In genomic region chr10:54035586-54035985, GRCm38 (mm10) we compare ENCODE assay signal across 32 mouse cellular contexts. TPM values are rescaled to one million over a fixed set of nuclear protein-coding genes. Genes with fewer than 3 reads are reported as not detected.
A peak's percentile ranks its signal among the peaks of the same experiment; 100 is the strongest.
DNase-seq lines count a peak whose midpoint lies in the region; ATAC-seq and TF ChIP-seq lines count a peak whose summit lies in the region.
"Had no signal": no experiment of that assay in that cellular context is flagged by ENCODE, and none has a peak within 500 bp of the region (broad histone marks: within the 10 kb centered on the region; RNA-seq: fewer than 3 reads in every experiment).

No protein-coding gene starts in this region.

- 81% methylated on average over 1 of the region's 1 CpGs for WGBS in heart, embryonic 12.5 days
- WGBS in liver, embryonic 16.5 days (ENCODE audit: insufficient replicate concordance), result 53% methylated on average over 1 of the region's 1 CpGs
- WGBS in kidney, embryonic 16.5 days, result 94% methylated on average over 1 of the region's 1 CpGs

- TF ChIP-seq CTCF in MEL (IDR thresholded peaks at IDR 0.05 in 2 of 3, conservative IDR thresholded peaks at IDR 0.05 in 1 of 3; ENCODE audit: control insufficient read depth in 1 of 3, insufficient read depth in 1 of 3, low read depth in 2 of 3, low read length in 3 of 3, poor library complexity in 1 of 3, severe bottlenecking in 1 of 3), result no peak

- no peak overlapping the region for H3K27ac ChIP-seq in heart, embryonic 12.5 days (ENCODE audit: poor library complexity, severe bottlenecking)
- H3K27ac ChIP-seq in MEL (ENCODE audit: control insufficient read depth, low read depth, low read length), result peak overlapping the region; percentile 23
- peak overlapping the region; percentile 47 for H3K27ac ChIP-seq in liver, embryonic 16.5 days (ENCODE audit: low read length)
- no peak overlapping the region for H3K27ac ChIP-seq in kidney, embryonic 16.5 days (ENCODE audit: low read length)
- H3K27ac ChIP-seq: embryonic facial prominence, embryonic 12.5 days; forebrain, embryonic 15.5 days; hindbrain, embryonic 10.5 days; hindbrain, embryonic 15.5 days; kidney, postnatal 0 days; limb, embryonic 13.5 days; neural tube, embryonic 12.5 days had no signal

- no peak for TF ChIP-seq RAD21 in MEL (IDR thresholded peaks at IDR 0.05; ENCODE audit: low read depth, low read length)

- no peak for TF ChIP-seq POLR2A in MEL (IDR thresholded peaks at IDR 0.05; ENCODE audit: control insufficient read depth in 1 of 2, insufficient read depth in 1 of 2, low read depth in 1 of 2, low read length in 2 of 2, poor library complexity in 1 of 2)

- H3K36me3 ChIP-seq in heart, embryonic 12.5 days, result no peaks in the 10 kb centered on the region
- H3K36me3 ChIP-seq in MEL (ENCODE audit: control insufficient read depth in 1 of 2, insufficient read depth in 2 of 2, low read length in 2 of 2), result peaks cover 0 to 56% of the 10 kb centered on the region in 2 experiments; a peak in 2 of 4 replicates
- peaks cover 3% of the 10 kb centered on the region for H3K36me3 ChIP-seq in liver, embryonic 16.5 days (ENCODE audit: control insufficient read depth, insufficient read depth)
- H3K36me3 ChIP-seq in kidney, embryonic 16.5 days (ENCODE audit: insufficient read depth, low read length), result no peaks in the 10 kb centered on the region
- H3K36me3 ChIP-seq: embryonic facial prominence, embryonic 12.5 days; forebrain, embryonic 15.5 days; G1E; hindbrain, embryonic 10.5 days; hindbrain, embryonic 15.5 days; limb, embryonic 13.5 days; neural tube, embryonic 12.5 days had no signal

- H3K9me3 ChIP-seq in heart, embryonic 12.5 days (replicated peaks), result no peaks in the 10 kb centered on the region
- no peaks in the 10 kb centered on the region for H3K9me3 ChIP-seq in MEL (replicated peaks; ENCODE audit: insufficient read depth, low read length)
- no peaks in the 10 kb centered on the region for H3K9me3 ChIP-seq in liver, embryonic 16.5 days (replicated peaks; ENCODE audit: control insufficient read depth, low read length)
- no peaks in the 10 kb centered on the region for H3K9me3 ChIP-seq in kidney, embryonic 16.5 days (ENCODE audit: low read length)
- H3K9me3 ChIP-seq: embryonic facial prominence, embryonic 12.5 days; forebrain, embryonic 15.5 days; hindbrain, embryonic 10.5 days; hindbrain, embryonic 15.5 days; limb, embryonic 13.5 days; neural tube, embryonic 12.5 days had no signal

- 0 out of 4 replicates have a peak, but pooled peaks of 1 of the 2 experiments have one; percentile 3 for TF ChIP-seq EP300 in MEL (IDR thresholded peaks at IDR 0.05; ENCODE audit: low read depth in 1 of 2, low read length in 2 of 2)

- no peaks in the 10 kb centered on the region for H3K27me3 ChIP-seq in heart, embryonic 12.5 days (replicated peaks)
- no peaks in the 10 kb centered on the region for H3K27me3 ChIP-seq in MEL (ENCODE audit: control insufficient read depth in 1 of 2, insufficient read depth in 2 of 2, low read length in 2 of 2)
- H3K27me3 ChIP-seq in liver, embryonic 16.5 days (ENCODE audit: control insufficient read depth, insufficient read depth, low read depth, low read length), result no peaks in the 10 kb centered on the region
- no peaks in the 10 kb centered on the region for H3K27me3 ChIP-seq in kidney, embryonic 16.5 days (ENCODE audit: insufficient read depth, low read length)
- H3K27me3 ChIP-seq: embryonic facial prominence, embryonic 12.5 days; forebrain, embryonic 15.5 days; hindbrain, embryonic 15.5 days; limb, embryonic 13.5 days; neural tube, embryonic 12.5 days; Patski had no signal

- peak; percentile 84 for DNase-seq in heart, adult 11 months
- DNase-seq in thymus, postnatal 14 days, result peak; percentile 32
- DNase-seq in thymus, adult 18-20 months, result no peak
- DNase-seq in MEL (ENCODE audit: low read depth, low spot score), result peak; percentile 62
- DNase-seq in lung, postnatal 14 days, result no peak
- DNase-seq: adrenal gland, postnatal 10 days; cerebellum, adult 8-10 months; cerebellum, postnatal 25 days; embryo, embryonic 11 days; gastrocnemius, postnatal 36 days; heart, postnatal 14 days; kidney, adult 2 months; kidney, postnatal 4 days; lung, adult 2 months; lung, postnatal 10 days; right cerebral cortex, adult 18-20 months; spleen, adult 18-20 months had no signal

- no peak for ATAC-seq in heart, embryonic 12.5 days (ENCODE audit: insufficient number of reproducible peaks, low FRiP score)
- ATAC-seq in liver, embryonic 16.5 days (ENCODE audit: low read depth), result no peak
- ATAC-seq in kidney, embryonic 16.5 days (ENCODE audit: low FRiP score, low TSS enrichment), result no peak
- ATAC-seq: forebrain, embryonic 15.5 days; inflammation-experienced regulatory T-cells, adult 6 months; midbrain, embryonic 16.5 days; Patski had no signal

- H3K9ac ChIP-seq in heart, embryonic 12.5 days, result no peak overlapping the region
- no peak overlapping the region for H3K9ac ChIP-seq in MEL (ENCODE audit: control insufficient read depth, low read depth, low read length, poor library complexity, severe bottlenecking)
- H3K9ac ChIP-seq in liver, embryonic 16.5 days (ENCODE audit: low read depth, low read length), result peak overlapping the region; percentile 4
- no peak overlapping the region for H3K9ac ChIP-seq in kidney, embryonic 16.5 days (replicated peaks; ENCODE audit: low read length)
- H3K9ac ChIP-seq: embryonic facial prominence, embryonic 12.5 days; forebrain, embryonic 15.5 days; hindbrain, embryonic 15.5 days; limb, embryonic 13.5 days; neural tube, embryonic 12.5 days had no signal

- peaks cover 35% of the 10 kb centered on the region for H3K4me1 ChIP-seq in heart, embryonic 12.5 days (replicated peaks)
- peaks cover 30 to 47% of the 10 kb centered on the region in 2 experiments for H3K4me1 ChIP-seq in MEL (ENCODE audit: control insufficient read depth in 1 of 2, insufficient read depth in 2 of 2, low read length in 2 of 2)
- peaks cover 56% of the 10 kb centered on the region for H3K4me1 ChIP-seq in liver, embryonic 16.5 days (ENCODE audit: control insufficient read depth, low read depth, low read length)
- H3K4me1 ChIP-seq in kidney, embryonic 16.5 days (ENCODE audit: insufficient read depth, low read length), result no peaks in the 10 kb centered on the region
- H3K4me1 ChIP-seq: embryonic facial prominence, embryonic 12.5 days; forebrain, embryonic 15.5 days; hindbrain, embryonic 10.5 days; hindbrain, embryonic 15.5 days; neural tube, embryonic 12.5 days had no signal

- H3K4me2 ChIP-seq in heart, embryonic 12.5 days, result no peak overlapping the region
- H3K4me2 ChIP-seq in liver, embryonic 16.5 days (ENCODE audit: low read depth, low read length), result no peak overlapping the region
- H3K4me2 ChIP-seq in kidney, embryonic 16.5 days (replicated peaks; ENCODE audit: low read depth, low read length), result no peak overlapping the region
- H3K4me2 ChIP-seq: embryonic facial prominence, embryonic 12.5 days; forebrain, embryonic 15.5 days; hindbrain, embryonic 15.5 days; limb, embryonic 13.5 days; midbrain, embryonic 11.5 days; neural tube, embryonic 12.5 days had no signal

- H3K79me2 ChIP-seq in MEL (ENCODE audit: control insufficient read depth, insufficient read depth, low read length, poor library complexity), result no peaks in the 10 kb centered on the region

- H3K4me3 ChIP-seq in heart, embryonic 12.5 days, result no peak overlapping the region
- H3K4me3 ChIP-seq in MEL (ENCODE audit: control insufficient read depth in 1 of 2, insufficient read depth in 1 of 2, low read depth in 2 of 2, low read length in 2 of 2), result no peak overlapping the region
- H3K4me3 ChIP-seq in liver, embryonic 16.5 days (ENCODE audit: low read depth, low read length), result no peak overlapping the region
- no peak overlapping the region for H3K4me3 ChIP-seq in kidney, embryonic 16.5 days (ENCODE audit: low read length)
- H3K4me3 ChIP-seq: embryonic facial prominence, embryonic 12.5 days; forebrain, embryonic 15.5 days; hindbrain, embryonic 10.5 days; hindbrain, embryonic 15.5 days; limb, embryonic 13.5 days; neural tube, embryonic 12.5 days had no signal

TF ChIP-seq in MEL, 35 proteins besides CTCF, POLR2A, EP300 and RAD21:
- TF ChIP-seq TBP (IDR thresholded peaks at IDR 0.05; ENCODE audit: low read depth, low read length), result no peak
- no peak for TF ChIP-seq GABPA (IDR thresholded peaks at IDR 0.05; ENCODE audit: low read depth, low read length)
- no peak for TF ChIP-seq TCF12 (IDR thresholded peaks at IDR 0.05; ENCODE audit: low read depth, low read length)
- TF ChIP-seq HCFC1 (IDR thresholded peaks at IDR 0.05; ENCODE audit: low read depth, low read length), result no peak

RNA-seq across cellular contexts. Expression of gene Man1a, which starts 40.8 kb away (rescaled TPM):
- 9.4 and 10.6 TPM in 2 replicates for polyA plus RNA-seq in heart, embryonic 12.5 days (2016; fragmentation: Nextera tagmentation; extraction: Ambion mirVana)
- total RNA-seq in MEL (2012; rRNA removed), result 5.3 and 7.3 TPM in 2 replicates
- 1 to 10 TPM in 1 of 2 experiments, not detected in 1; 5.8 TPM for polyA plus RNA-seq in MEL (2012; ENCODE audit: insufficient read depth in 1 of 2, insufficient read length in 2 of 2, low read depth in 1 of 2, low replicate concordance in 2 of 2, missing spikeins in 1 of 2)
- polyA plus RNA-seq in liver, embryonic 16.5 days (2015; fragmentation: Nextera tagmentation; extraction: Ambion mirVana), result 12.5 and 14.2 TPM in 2 replicates
- polyA plus RNA-seq in kidney, embryonic 16.5 days (2015; fragmentation: Nextera tagmentation; extraction: Ambion mirVana), result 6.5 and 8.4 TPM in 2 replicates

Comparison
In these comparisons a context has a peak if more than half of its experiments do, and no peak if none do; other contexts are left out.
1. DNase-seq: peak in heart, adult 11 months (single experiment), thymus, postnatal 14 days (single experiment) and MEL (single experiment); none in thymus, adult 18-20 months (0 of 2) and lung, postnatal 14 days (single experiment).
2. H3K27ac ChIP-seq: peak in MEL (single experiment) and liver, embryonic 16.5 days (single experiment); none in heart, embryonic 12.5 days (single experiment) and kidney, embryonic 16.5 days (single experiment).